Mouse (Mus musculus) intestine, embryonic 15.5 days (tissue): ENCODE measurements around the gene Fam53a. TPM values are rescaled to one million over a fixed set of nuclear protein-coding genes. Genes with fewer than 3 reads are reported as not detected.

Source experiments
- ATAC-seq: fragments of 200-750 bp; cut with Nextera tagmentation; 2 replicates; pipeline ENCODE4 v1.8.0; 2017; ENCODE audit warnings: moderate TSS enrichment, moderate library complexity
- H3K27ac ChIP-seq: fragments of 300-500 bp; sonication (generic); 2 replicates; pipeline ENCODE4 v1.5.1; 2015; ENCODE audit warnings: mild to moderate bottlenecking, inconsistent platforms
- H3K27me3 ChIP-seq: fragments of 300-500 bp; sonication (generic); replicated peaks from 2 replicates; pipeline ENCODE4 v1.6.1; 2015; ENCODE audit warnings: inconsistent platforms
- H3K36me3 ChIP-seq: fragments of 300-500 bp; sonication (generic); 2 replicates; pipeline ENCODE4 v1.6.1; 2015; ENCODE audit warnings: inconsistent platforms
- H3K4me1 ChIP-seq: fragments of 300-500 bp; sonication (generic); replicated peaks from 2 replicates; pipeline ENCODE4 v1.6.1; 2015; ENCODE audit warnings: inconsistent platforms
- H3K4me2 ChIP-seq: fragments of 300-500 bp; sonication (generic); replicated peaks from 2 replicates; pipeline ENCODE4 v1.6.1; 2015; ENCODE audit warnings: mild to moderate bottlenecking, inconsistent platforms
- H3K4me3 ChIP-seq: fragments of 300-500 bp; sonication (generic); replicated peaks from 2 replicates; pipeline ENCODE4 v1.5.1; 2015; ENCODE audit warnings: inconsistent platforms
- H3K9ac ChIP-seq: fragments of 300-500 bp; sonication (generic); 2 replicates; pipeline ENCODE4 v1.6.1; 2015; ENCODE audit warnings: inconsistent platforms
- H3K9me3 ChIP-seq: fragments of 300-500 bp; sonication (generic); 2 replicates; pipeline ENCODE4 v1.6.1; 2016; ENCODE audit warnings: inconsistent platforms
- WGBS: fragments of 180-500 bp; shearing (Covaris S2); methylation state at CpG from one replicate; pipeline ENCODE4 v1.1.7; 2015; 5-methylcytosine and 5-hydroxymethylcytosine counted together
- polyA plus RNA-seq: library from polyadenylated mRNA; unstranded; fragments of >200 nt; fragmentation: Nextera tagmentation; extraction: Ambion mirVana; gene quantifications from 2 replicates; pipeline ENCODE4 v1.2.1, GENCODE M21; 2015

The Fam53a gene
- polyA plus RNA-seq, 1 experiment from 2014 or later = 52.7 TPM

- WGBS = 92% methylated on average over 13 of the region's 13 CpGs
- Histone ChIP-seq H3K36me3 (peaks cover 7% of the 10 kb centered on the region; the same call in 1 of the 2 replicates), H3K27ac (no peak overlapping the region), H3K4me2 (no peak overlapping the region), H3K4me3 (no peak overlapping the region), H3K9ac (no peak overlapping the region), H3K9me3 (no peaks in the 10 kb centered on the region), H3K27me3 (no peaks in the 10 kb centered on the region), H3K4me1 (peaks cover 30% of the 10 kb centered on the region)
- no peak for ATAC-seq
Measured at GRCm38 (mm10) chr5:33654424-33654823, 25.0 kb upstream of the Fam53a start.

GRCm38 (mm10) chr5:33652783-33653173 is 23.3 kb upstream of the Fam53a start:
- Histone ChIP-seq H3K27ac (peak overlapping the region; percentile 71), H3K4me2 (peak overlapping the region; percentile 62), H3K36me3 (peaks cover 11% of the 10 kb centered on the region; the same call in 1 of the 2 replicates), H3K4me1 (peaks cover 24% of the 10 kb centered on the region), H3K9me3 (no peaks in the 10 kb centered on the region), H3K9ac (peak overlapping the region; percentile 52), H3K27me3 (no peaks in the 10 kb centered on the region), H3K4me3 (peak overlapping the region; percentile 27)
- ATAC-seq = peak; percentile 22
- WGBS = 2% methylated on average over 9 of the region's 9 CpGs

GRCm38 (mm10) chr5:33651921-33652782 is 22.7 kb upstream of the Fam53a start, which contains the start of gene Slbp:
Slbp (minus strand) TSS chr5:33652574.
- Histone ChIP-seq H3K9ac (peak within 1 kb of the TSS; percentile 77), H3K4me3 (peak within 1 kb of the TSS; percentile 73), H3K36me3 (peaks cover 17% of the 10 kb centered on the region; the same call in 1 of the 2 replicates), H3K9me3 (no peaks in the 10 kb centered on the region), H3K4me1 (peaks cover 23% of the 10 kb centered on the region), H3K27me3 (no peaks in the 10 kb centered on the region), H3K4me2 (peak within 1 kb of the TSS; percentile 62), H3K27ac (peak within 1 kb of the TSS; percentile 97)
- ATAC-seq = peak; percentile 96
- under 1% methylated on average over 82 of the region's 82 CpGs for WGBS

- ATAC-seq = no peak
- under 1% methylated on average over 11 of the region's 11 CpGs for WGBS
- Histone ChIP-seq H3K4me1 (peaks cover 17% of the 10 kb centered on the region), H3K27me3 (no peaks in the 10 kb centered on the region), H3K4me2 (peak overlapping the region; percentile 62), H3K9me3 (no peaks in the 10 kb centered on the region), H3K9ac (peak overlapping the region; percentile 77), H3K27ac (peak overlapping the region; percentile 97), H3K4me3 (peak overlapping the region; percentile 73), H3K36me3 (peaks cover 17% of the 10 kb centered on the region)
Measured at GRCm38 (mm10) chr5:33651541-33651920, 22.1 kb upstream of the Fam53a start.

GRCm38 (mm10) chr5:33651017-33651416 is 21.6 kb upstream of the Fam53a start:
- Histone ChIP-seq H3K4me2 (peak overlapping the region; percentile 62), H3K9ac (peak overlapping the region; percentile 77), H3K27ac (peak overlapping the region; percentile 97; the same call in 1 of the 2 replicates), H3K36me3 (peaks cover 22% of the 10 kb centered on the region), H3K9me3 (no peaks in the 10 kb centered on the region), H3K4me3 (peak overlapping the region; percentile 73), H3K27me3 (no peaks in the 10 kb centered on the region), H3K4me1 (peaks cover 13% of the 10 kb centered on the region)
- 9% methylated on average over 2 of the region's 2 CpGs for WGBS
- ATAC-seq = no peak

- no peaks in the 10 kb centered on the region for H3K27me3 ChIP-seq
- H3K4me2 ChIP-seq = no peak overlapping the region
- WGBS = 37% methylated on average over 3 of the region's 3 CpGs
- H3K4me1 ChIP-seq = no peaks in the 10 kb centered on the region
- no peak overlapping the region for H3K9ac ChIP-seq
- no peaks in the 10 kb centered on the region for H3K9me3 ChIP-seq
- H3K36me3 ChIP-seq = peaks cover 27% of the 10 kb centered on the region
- no peak overlapping the region for H3K27ac ChIP-seq
- ATAC-seq = no peak
- H3K4me3 ChIP-seq = no peak overlapping the region
Measured at GRCm38 (mm10) chr5:33640652-33641051, 11.2 kb upstream of the Fam53a start.

GRCm38 (mm10) chr5:33638826-33639225 is 9.4 kb upstream of the Fam53a start:
- no peaks in the 10 kb centered on the region for H3K9me3 ChIP-seq
- H3K27me3 ChIP-seq = no peaks in the 10 kb centered on the region
- ATAC-seq = no peak
- H3K4me3 ChIP-seq = no peak overlapping the region
- H3K9ac ChIP-seq = no peak overlapping the region
- no peak overlapping the region for H3K4me2 ChIP-seq
- no peak overlapping the region for H3K27ac ChIP-seq
- 52% methylated on average over 4 of the region's 4 CpGs for WGBS
- no peaks in the 10 kb centered on the region for H3K4me1 ChIP-seq
- H3K36me3 ChIP-seq = peaks cover 16% of the 10 kb centered on the region

GRCm38 (mm10) chr5:33637606-33638350 is 8.3 kb upstream of the Fam53a start:
- no peaks in the 10 kb centered on the region for H3K9me3 ChIP-seq
- H3K36me3 ChIP-seq = peaks cover 8% of the 10 kb centered on the region
- H3K4me1 ChIP-seq = no peaks in the 10 kb centered on the region
- no peaks in the 10 kb centered on the region for H3K27me3 ChIP-seq
- H3K4me3 ChIP-seq = no peak overlapping the region
- H3K9ac ChIP-seq = no peak overlapping the region
- no peak overlapping the region for H3K27ac ChIP-seq
- ATAC-seq = no peak
- no peak overlapping the region for H3K4me2 ChIP-seq
- 78% methylated on average over 3 of the region's 3 CpGs for WGBS

- no peak overlapping the region for H3K9ac ChIP-seq
- H3K27me3 ChIP-seq = no peaks in the 10 kb centered on the region
- no peak overlapping the region for H3K4me3 ChIP-seq
- no peaks in the 10 kb centered on the region for H3K9me3 ChIP-seq
- ATAC-seq = no peak
- no peak overlapping the region for H3K27ac ChIP-seq
- H3K36me3 ChIP-seq = no peaks in the 10 kb centered on the region; the same call in 1 of the 2 replicates
- 84% methylated on average over 3 of the region's 3 CpGs for WGBS
- H3K4me1 ChIP-seq = 0 out of 2 replicates have a peak, but pooled peaks cover 4% of the 10 kb centered on the region
- no peak overlapping the region for H3K4me2 ChIP-seq
Measured at GRCm38 (mm10) chr5:33635361-33635760, 5.9 kb upstream of the Fam53a start.

GRCm38 (mm10) chr5:33632526-33632925 is 3.1 kb upstream of the Fam53a start:
- no peak for ATAC-seq
- no peaks in the 10 kb centered on the region for H3K36me3 ChIP-seq
- 100% methylated on average over 1 of the region's 1 CpGs for WGBS
- no peak overlapping the region for H3K27ac ChIP-seq
- H3K9me3 ChIP-seq = no peaks in the 10 kb centered on the region
- H3K9ac ChIP-seq = no peak overlapping the region
- H3K4me2 ChIP-seq = no peak overlapping the region
- peaks cover 12% of the 10 kb centered on the region for H3K4me1 ChIP-seq
- H3K4me3 ChIP-seq = no peak overlapping the region
- no peaks in the 10 kb centered on the region for H3K27me3 ChIP-seq

- no peaks in the 10 kb centered on the region for H3K9me3 ChIP-seq
- H3K4me1 ChIP-seq = peaks cover 12% of the 10 kb centered on the region
- 0 out of 2 replicates have a peak overlapping the region, but pooled peaks have one; percentile 34 for H3K27ac ChIP-seq
- no peaks in the 10 kb centered on the region for H3K27me3 ChIP-seq
- 57% methylated on average over 4 of the region's 4 CpGs for WGBS
- ATAC-seq = peak; percentile 13; the same call in 1 of the 2 replicates
- peak overlapping the region; percentile 85; the same call in 1 of the 2 replicates for H3K4me3 ChIP-seq
- peak overlapping the region; percentile 50; the same call in 1 of the 2 replicates for H3K9ac ChIP-seq
- peak overlapping the region; percentile 80 for H3K4me2 ChIP-seq
- H3K36me3 ChIP-seq = no peaks in the 10 kb centered on the region
Measured at GRCm38 (mm10) chr5:33630615-33631014, 1.2 kb upstream of the Fam53a start.

GRCm38 (mm10) chr5:33630061-33630460 is 626 bp upstream of the Fam53a start:
- no peaks in the 10 kb centered on the region for H3K27me3 ChIP-seq
- H3K27ac ChIP-seq = peak overlapping the region; percentile 73
- H3K4me3 ChIP-seq = peak overlapping the region; percentile 85
- peak; percentile 63 for ATAC-seq
- peaks cover 12% of the 10 kb centered on the region for H3K4me1 ChIP-seq
- peak overlapping the region; percentile 80 for H3K4me2 ChIP-seq
- no peaks in the 10 kb centered on the region for H3K36me3 ChIP-seq
- 2% methylated on average over 9 of the region's 9 CpGs for WGBS
- no peaks in the 10 kb centered on the region for H3K9me3 ChIP-seq
- H3K9ac ChIP-seq = peak overlapping the region; percentile 50
